Mouse (Mus musculus) brown adipose tissue, adult 24 weeks (tissue): ENCODE results near the gene Slc17a3. TPM values are rescaled to one million over a fixed set of nuclear protein-coding genes. Genes with fewer than 3 reads are reported as not detected.

Source experiments
- H3K27ac ChIP-seq: fragments of 200-500 bp; replicated peaks from 2 replicates; pipeline ENCODE4 v1.5.1; 2012; ENCODE audit warnings: low read depth, mild to moderate bottlenecking, low read length
- H3K4me1 ChIP-seq: fragments of 200-500 bp; 2 replicates; pipeline ENCODE4 v1.6.1; 2012; ENCODE audit warnings: low read length, mixed read lengths; ENCODE audit not compliant: control insufficient read depth, insufficient read depth, insufficient read length
- H3K4me3 ChIP-seq: fragments of 200-500 bp; 2 replicates; pipeline ENCODE4 v1.5.1; 2012; ENCODE audit warnings: low read depth, mild to moderate bottlenecking, low read length, moderate library complexity; ENCODE audit not compliant: insufficient read depth
- polyA plus RNA-seq: library from polyadenylated mRNA; stranded (reverse); fragments of >200 nt; gene quantifications from 2 replicates; pipeline ENCODE4 v1.2.4, GENCODE M21; 2012; ENCODE audit not compliant: missing spikeins, insufficient read depth, insufficient read length

Gene Slc17a3
- polyA plus RNA-seq, 1 experiment: not detected

DNA sequence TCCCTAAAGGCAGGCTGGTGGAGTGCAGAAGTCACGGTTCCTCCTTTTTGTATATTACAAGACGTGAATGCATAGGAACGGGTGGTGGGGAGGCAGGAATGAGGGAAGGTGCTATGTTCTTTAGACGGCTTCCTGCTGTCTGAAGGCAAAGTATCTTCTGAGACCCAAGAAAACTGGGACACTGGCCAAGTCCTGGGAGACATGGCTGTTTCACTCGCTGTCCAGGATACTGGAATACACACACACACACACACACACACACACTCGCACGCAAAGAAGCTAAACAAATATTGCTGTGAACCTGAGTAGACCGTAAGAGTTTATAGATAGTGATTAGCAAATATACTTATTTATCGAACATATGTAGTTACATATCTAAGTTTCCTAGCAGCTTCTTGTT is 25.5 kb downstream of the Slc17a3 start:
- no peak overlapping the region for H3K27ac ChIP-seq
- no peak overlapping the region for H3K4me3 ChIP-seq
- peaks cover 6% of the 10 kb centered on the region; the same call in 1 of the 2 replicates for H3K4me1 ChIP-seq

DNA sequence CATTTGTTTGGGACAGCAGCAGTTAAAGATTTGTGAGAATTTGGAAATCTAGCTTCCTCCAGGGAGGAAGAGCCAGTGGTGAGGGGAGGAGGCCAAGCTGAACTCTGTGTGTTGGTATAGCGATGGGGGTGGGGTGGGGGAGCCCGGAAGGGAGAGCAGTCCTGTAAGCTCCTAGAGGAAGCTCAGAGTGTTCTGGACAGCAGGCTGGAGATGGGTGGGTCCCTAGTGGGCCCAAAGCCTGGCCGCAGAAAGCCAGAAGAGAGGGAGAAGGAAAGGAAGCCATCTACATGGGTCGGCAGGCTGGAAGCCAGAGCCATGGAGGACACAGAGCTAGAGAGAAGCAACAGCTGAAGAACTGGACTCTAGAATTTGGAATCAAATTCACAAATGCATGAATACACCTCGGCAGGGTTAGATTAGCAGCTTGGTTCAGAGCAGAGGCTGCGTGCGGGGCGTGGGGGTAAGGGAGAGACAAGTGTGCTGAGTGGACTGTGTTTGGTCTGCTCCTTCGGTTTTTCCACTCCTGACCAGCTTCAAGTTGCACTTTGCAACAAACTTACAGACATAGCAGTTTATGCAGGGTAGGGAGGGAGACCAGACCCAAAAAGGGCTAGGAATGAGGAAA is 27.0 kb downstream of the Slc17a3 start:
- no peak overlapping the region; the same call in 1 of the 2 replicates for H3K4me3 ChIP-seq
- no peak overlapping the region for H3K27ac ChIP-seq

DNA sequence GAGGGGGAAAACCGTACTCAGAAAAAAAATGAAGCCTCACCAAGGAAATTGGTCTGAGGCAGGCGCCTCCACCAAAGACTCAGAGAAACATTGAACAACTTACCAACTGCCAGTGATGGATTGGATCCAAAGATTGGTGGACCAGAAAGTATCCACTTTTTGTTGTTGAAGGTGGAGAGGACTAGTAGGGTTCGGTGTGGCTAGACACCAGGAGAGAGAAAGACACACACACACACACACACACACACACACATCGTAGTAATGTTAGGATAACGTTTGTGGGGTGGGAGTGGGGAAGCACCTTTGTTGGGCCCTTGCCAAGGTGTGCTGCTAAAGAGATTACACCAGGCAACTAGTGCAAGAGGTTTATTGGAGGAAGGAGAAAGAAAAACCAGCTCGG is 27.8 kb downstream of the Slc17a3 start:
- no peak overlapping the region for H3K4me3 ChIP-seq
- H3K27ac ChIP-seq: no peak overlapping the region
- H3K4me1 ChIP-seq: peaks cover 6% of the 10 kb centered on the region; the same call in 1 of the 2 replicates

More for the DNA sequence above, 27.0 kb downstream of the Slc17a3 start:
- peaks cover 6% of the 10 kb centered on the region; the same call in 1 of the 2 replicates for H3K4me1 ChIP-seq

DNA sequence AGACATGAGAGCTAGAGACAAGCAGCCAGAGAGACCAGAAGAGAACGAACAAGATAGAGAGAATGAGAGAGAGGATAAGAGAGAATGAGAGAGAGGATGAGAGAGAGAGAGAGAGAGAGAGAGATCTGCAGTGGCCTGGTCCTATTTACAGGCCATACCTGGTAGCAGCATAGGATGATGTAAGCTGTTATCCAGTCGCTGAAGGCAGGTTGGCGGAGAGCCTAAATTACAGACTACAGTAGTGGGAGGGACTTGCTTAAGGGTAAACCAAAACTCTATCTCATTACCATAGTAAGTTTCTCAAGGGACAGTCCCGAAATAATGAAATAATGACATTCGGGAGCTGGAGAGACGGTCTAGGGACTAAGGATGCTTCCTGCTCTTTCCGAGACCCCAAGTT is 28.2 kb downstream of the Slc17a3 start, which contains the start of gene Slc17a1:
Gene Slc17a1 (plus strand): TSS at position 346 of the 400 bp plus-strand sequence.
- Histone ChIP-seq H3K27ac (no peak within 1 kb of the TSS), H3K4me3 (no peak within 1 kb of the TSS), H3K4me1 (peaks cover 6% of the 10 kb centered on the region; the same call in 1 of the 2 replicates)

DNA sequence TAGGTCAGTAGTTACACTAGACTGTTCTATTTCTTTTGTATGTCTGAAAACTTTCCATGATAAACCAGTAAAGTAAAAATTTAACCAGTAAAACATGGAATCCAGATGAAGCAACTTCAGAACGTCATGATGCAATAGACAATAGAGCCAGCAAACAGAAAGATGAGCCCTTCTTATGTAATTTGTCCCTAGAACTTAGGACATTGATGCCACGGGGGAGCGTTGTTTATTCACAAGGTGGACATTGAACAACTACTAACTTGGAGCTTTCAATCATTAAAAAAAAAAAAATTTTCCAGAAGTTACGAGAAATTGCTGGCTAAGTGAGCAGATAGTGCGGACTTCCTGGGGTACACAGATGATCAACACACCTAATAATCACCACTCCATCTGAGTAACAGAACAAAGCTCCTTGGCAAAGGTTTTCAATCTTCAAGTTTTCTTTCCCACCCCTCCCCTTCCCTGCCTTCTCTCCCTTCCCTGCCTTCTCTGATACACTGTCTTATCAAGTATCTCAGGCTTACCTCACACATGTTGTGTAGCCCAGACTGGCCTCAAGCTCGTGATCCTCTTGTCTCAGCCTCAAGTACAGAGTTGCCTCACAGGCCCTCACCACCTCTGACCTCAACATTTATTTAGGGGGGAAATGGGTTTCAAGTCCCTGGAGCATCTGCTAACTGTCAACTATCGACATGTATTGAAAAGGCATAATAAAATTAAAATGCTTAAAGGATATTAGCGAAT is 29.7 kb downstream of the Slc17a3 start:
- H3K4me1 ChIP-seq: peaks cover 6% of the 10 kb centered on the region; the same call in 1 of the 2 replicates
- H3K27ac ChIP-seq: no peak overlapping the region
- H3K4me3 ChIP-seq: no peak overlapping the region

DNA sequence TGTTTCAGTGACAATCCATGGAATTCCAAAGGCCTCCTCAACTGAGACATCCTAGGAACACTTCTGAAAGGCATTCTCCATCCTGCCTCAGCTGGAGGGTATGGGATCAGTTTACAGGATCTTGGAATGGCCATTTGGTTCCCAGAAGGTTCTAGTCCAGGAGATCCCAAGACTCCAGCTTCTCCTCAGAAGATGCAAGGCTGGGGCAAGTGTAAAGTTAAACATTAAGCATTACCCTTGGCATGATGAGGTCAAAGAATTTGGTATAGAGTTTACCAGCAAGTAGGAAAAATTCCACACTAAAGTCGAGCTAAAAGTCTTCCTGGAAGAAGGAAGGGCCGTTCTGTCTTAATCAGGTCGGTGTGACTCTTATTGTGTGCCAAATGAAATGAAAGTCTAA is 30.8 kb downstream of the Slc17a3 start:
- Histone ChIP-seq H3K4me3 (no peak overlapping the region), H3K27ac (no peak overlapping the region), H3K4me1 (peaks cover 6% of the 10 kb centered on the region; the same call in 1 of the 2 replicates)

DNA sequence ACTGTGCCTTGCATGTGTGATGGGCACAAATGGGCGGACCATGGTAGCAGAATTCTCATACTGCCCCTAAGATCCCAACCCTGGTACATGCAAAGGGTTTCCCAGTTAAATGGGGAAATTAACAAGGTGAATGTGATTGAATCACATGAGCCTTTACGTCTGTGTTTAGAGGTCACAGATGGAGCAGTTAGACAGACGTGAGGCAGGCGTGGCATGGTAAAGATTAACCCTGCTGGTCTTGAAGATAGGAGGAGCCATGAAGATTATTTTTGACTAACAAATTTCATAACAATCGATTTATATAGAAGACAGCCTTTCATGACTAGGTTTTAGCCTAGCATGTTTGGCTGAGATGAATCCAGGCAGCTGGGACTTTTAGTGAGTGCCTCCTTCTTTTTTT is 33.9 kb downstream of the Slc17a3 start:
- Histone ChIP-seq H3K27ac (no peak overlapping the region), H3K4me1 (peaks cover 4% of the 10 kb centered on the region; the same call in 1 of the 2 replicates), H3K4me3 (no peak overlapping the region)

DNA sequence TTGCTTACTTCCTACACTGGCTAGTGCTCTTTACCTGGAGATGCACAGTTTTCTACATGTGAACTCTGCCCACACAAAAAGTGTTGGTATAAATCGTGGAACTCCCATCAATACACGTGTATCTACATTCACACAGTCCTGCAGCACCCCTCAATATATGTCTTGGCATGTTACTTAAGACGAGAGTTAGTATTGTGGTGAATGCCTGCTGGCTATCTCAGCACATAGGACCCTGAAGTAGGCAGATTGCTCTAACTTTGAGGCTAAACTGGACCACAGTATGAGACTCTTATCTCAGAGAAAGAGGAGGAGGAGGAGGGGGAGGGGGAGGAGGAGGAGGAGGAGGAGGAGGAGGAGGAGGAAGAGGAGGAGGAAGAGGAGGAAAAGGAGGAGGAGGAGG is 39.9 kb downstream of the Slc17a3 start:
- Histone ChIP-seq H3K4me1 (peaks cover 3% of the 10 kb centered on the region; the same call in 1 of the 2 replicates), H3K4me3 (no peak overlapping the region), H3K27ac (no peak overlapping the region)

DNA sequence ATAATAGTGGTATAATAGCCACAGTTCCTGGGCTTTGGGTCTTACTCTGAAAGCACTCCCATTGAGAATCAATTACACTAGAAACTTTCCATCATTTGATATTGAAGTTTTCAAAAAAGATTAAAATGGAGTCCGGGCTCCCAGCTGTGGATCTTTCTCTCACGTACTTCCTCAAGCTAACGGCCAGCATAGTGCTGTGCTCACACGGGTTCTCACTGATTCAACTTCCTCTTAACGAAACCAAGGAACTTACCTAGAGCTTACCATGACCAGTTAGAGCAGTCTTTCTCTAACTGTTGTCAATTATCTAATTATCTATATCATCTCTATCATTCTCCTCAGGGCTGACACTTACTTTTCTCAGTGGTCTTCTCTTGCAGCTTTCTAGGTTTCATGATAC is 40.4 kb downstream of the Slc17a3 start:
- H3K27ac ChIP-seq: no peak overlapping the region
- peaks cover 3% of the 10 kb centered on the region; the same call in 1 of the 2 replicates for H3K4me1 ChIP-seq
- no peak overlapping the region for H3K4me3 ChIP-seq

DNA sequence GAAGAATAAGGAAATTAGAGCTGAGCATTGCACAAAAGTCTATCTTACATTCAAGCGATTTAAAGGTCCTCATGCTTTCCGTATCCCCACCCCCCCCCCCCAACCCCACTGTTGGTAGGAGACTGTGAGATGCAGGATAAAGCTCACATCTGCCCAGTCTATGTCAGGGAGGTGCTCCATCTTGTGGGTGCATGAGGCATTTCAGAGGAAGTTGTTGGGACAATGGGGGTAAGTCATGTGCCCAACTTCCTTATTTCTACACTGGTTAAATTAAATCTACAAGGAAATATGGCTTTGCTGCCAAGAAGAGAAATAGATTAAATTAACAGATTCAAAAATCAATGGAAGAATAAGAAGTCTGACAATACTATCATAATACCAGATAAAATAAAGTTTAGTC is 46.3 kb downstream of the Slc17a3 start:
- Histone ChIP-seq H3K4me3 (no peak overlapping the region), H3K4me1 (no peaks in the 10 kb centered on the region), H3K27ac (no peak overlapping the region)

DNA sequence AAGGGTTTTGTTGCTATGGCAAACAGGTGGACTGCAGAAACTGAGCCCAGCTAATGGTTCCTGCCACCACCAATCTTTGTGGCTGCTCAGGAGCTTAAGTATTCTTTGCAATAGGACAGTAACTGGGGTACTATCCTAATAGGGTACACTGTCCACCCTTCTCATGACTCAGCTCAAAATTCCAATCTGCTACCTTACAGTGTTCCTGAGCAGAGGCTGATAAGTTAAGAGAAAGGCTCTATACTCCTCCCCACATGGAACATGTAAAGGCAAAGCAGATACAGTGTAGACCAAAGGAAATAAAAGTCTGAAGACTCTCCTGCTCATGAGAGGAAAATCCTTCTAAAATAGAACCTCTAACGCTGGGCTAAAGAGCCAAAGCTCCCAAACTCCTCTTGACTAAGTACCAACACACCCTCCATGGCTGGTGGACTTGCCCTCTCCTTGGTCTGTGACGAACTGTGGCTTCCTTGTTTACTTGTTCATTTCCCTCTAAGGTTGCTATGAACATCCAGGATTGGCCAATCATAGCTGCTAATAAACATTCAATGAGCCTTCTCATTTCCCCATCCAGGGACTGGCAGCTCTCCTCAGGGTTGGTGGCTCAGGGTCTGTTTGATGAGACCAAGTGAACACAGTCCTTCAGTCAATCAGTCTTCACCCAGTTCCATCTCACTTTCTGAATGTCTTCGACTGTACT is 47.9 kb downstream of the Slc17a3 start:
- no peak overlapping the region for H3K4me3 ChIP-seq
- H3K27ac ChIP-seq: no peak overlapping the region
- H3K4me1 ChIP-seq: no peaks in the 10 kb centered on the region

DNA sequence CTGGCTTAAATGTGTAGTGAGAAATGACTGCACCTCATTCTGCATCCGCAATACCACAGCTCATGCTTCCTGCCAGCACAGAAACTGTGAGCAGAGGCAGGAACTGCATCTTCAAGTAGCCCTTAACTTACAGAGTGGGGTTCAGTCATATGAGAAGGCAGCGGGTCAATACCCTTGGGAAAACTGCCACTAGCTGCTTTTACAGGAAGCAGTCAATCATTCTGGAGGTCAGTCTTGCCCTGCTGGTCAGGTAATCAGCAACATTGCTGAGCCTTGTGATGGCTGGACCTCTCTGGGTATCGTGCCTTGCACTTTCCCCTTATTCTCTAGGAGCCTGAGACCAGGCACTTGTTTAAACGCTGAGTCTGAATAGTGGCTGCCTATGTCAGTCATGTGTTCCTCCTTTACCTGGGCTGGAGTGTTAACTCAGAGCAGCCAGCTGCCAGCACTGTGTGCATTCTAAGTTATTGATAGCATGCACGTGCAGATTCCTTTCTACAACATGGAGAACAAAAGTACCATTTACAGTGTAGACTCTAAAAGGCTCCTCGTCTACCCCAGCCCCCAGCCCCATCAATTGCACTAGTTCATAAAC is 49.9 kb downstream of the Slc17a3 start:
- Histone ChIP-seq H3K4me3 (no peak overlapping the region), H3K4me1 (no peaks in the 10 kb centered on the region), H3K27ac (no peak overlapping the region)

DNA sequence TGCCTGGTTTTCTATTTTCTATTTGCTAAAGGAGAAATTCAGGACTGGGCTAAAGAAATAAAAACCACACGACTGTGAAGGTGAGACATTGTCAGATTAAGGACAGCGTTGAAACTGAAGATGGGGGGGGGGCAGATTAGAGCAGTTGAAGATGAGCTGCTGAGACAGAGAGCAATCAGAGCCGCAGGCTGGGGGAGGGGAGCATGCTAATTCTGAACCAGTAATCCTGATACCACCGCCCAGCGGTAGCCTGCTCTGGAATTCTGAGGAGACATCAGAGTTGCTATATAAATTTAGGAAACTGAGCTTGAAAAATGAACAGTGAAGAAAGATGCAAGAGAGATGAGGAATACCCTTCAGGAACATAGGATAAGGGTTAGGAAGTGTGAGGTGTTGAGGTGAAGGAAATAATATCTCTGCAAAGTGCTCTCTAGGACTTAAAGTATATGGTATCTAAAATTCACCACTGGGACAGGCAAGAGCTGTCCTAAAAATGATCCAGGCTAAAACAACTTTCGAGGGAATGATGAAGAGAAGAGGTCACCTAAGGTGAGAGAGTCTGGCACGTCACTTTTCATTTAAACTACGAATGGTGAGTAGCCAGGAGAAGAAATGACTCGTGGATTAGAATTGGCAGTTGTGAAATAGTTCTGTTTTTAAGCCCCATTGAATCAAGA is 53.5 kb downstream of the Slc17a3 start:
- H3K4me1 ChIP-seq: no peaks in the 10 kb centered on the region
- H3K27ac ChIP-seq: no peak overlapping the region
- no peak overlapping the region for H3K4me3 ChIP-seq

DNA sequence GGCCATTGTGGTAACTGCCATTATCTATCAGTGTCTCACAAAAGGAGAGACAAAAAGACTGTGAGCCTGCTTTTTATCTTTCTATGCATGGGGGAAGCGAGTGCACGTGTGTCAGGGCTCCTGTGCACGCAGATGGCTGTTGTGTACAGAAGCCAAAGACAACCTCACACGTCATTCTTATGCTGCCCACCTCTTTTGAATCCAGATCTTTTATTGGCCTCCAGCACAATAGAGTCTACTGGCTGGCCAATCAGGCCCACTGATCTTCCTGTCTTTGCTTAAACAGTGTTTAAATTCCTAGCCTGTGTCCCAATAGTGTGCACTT is 54.0 kb downstream of the Slc17a3 start:
- Histone ChIP-seq H3K27ac (no peak overlapping the region), H3K4me1 (no peaks in the 10 kb centered on the region), H3K4me3 (no peak overlapping the region)

DNA sequence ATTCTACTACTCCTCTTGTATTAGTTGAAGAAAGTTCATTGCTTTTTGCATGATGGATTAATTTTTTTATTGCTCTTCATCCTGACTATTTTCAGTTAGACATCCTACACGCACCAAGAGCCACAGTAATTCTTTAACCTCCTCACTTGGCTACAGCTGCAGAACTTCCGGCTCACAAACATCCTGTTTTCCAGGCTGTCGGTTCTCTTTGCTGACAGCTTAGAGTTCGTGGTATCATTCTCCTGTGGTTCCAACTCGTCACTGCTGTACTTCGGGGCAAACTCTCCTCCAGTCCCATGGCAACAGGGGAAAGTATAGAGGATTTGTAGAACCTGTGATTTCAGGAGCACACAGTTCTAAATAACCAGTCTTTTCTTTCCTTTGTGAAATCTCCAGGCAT is 59.0 kb downstream of the Slc17a3 start:
- H3K27ac ChIP-seq: no peak overlapping the region
- no peak overlapping the region for H3K4me3 ChIP-seq
- H3K4me1 ChIP-seq: no peaks in the 10 kb centered on the region
